Mouse (Mus musculus) heart, embryonic 16.5 days (tissue): ENCODE measurements at regions not wholly inside any gene's neighbourhood (a gene's known extent, or its start where the extent isn't known, plus 50 kb on each side); places are given as distances from the start of the nearest gene placed in this dataset.

Source experiments
- ATAC-seq: fragments of 200-750 bp; cut with Nextera tagmentation; replicated peaks from 2 replicates; pipeline ENCODE4 v1.8.0; 2017; ENCODE audit warnings: moderate number of reproducible peaks; ENCODE audit not compliant: insufficient read depth, low FRiP score; ENCODE audit errors: extremely low read depth
- H3K27ac ChIP-seq: fragments of 300-500 bp; sonication (generic); 2 replicates; pipeline ENCODE4 v1.5.1; 2014; ENCODE audit warnings: mild to moderate bottlenecking, low read length, control low read depth, moderate library complexity
- H3K27me3 ChIP-seq: fragments of 300-500 bp; sonication (generic); 2 replicates; pipeline ENCODE4 v1.6.1; 2014; ENCODE audit warnings: low read length, mixed read lengths; ENCODE audit not compliant: control insufficient read depth, insufficient read depth
- H3K36me3 ChIP-seq: fragments of 300-500 bp; sonication (generic); 2 replicates; pipeline ENCODE4 v1.6.1; 2014; ENCODE audit not compliant: control insufficient read depth, insufficient read depth
- H3K4me1 ChIP-seq: fragments of 300-500 bp; sonication (generic); 2 replicates; pipeline ENCODE4 v1.6.1; 2014; ENCODE audit warnings: low read length, mixed read lengths; ENCODE audit not compliant: control insufficient read depth, insufficient read depth
- H3K4me2 ChIP-seq: fragments of 300-500 bp; sonication (generic); 2 replicates; pipeline ENCODE4 v1.6.1; 2014; ENCODE audit warnings: low read depth, mild to moderate bottlenecking, control low read depth, low read length
- H3K4me3 ChIP-seq: fragments of 300-500 bp; sonication (generic); 2 replicates; pipeline ENCODE4 v1.5.1; 2014; ENCODE audit warnings: mild to moderate bottlenecking, control low read depth, low read length
- H3K9ac ChIP-seq: fragments of 300-500 bp; sonication (generic); 2 replicates; pipeline ENCODE4 v1.6.1; 2014; ENCODE audit warnings: low read length, control low read depth
- H3K9me3 ChIP-seq: fragments of 300-500 bp; sonication (generic); replicated peaks from 2 replicates; pipeline ENCODE4 v1.6.1; 2016; ENCODE audit warnings: low read length; ENCODE audit not compliant: control insufficient read depth
- WGBS: fragments of 180-500 bp; shearing (Covaris S2); extraction: QIAGEN DNeasy Blood & Tissue Kit; methylation state at CpG from one replicate; pipeline ENCODE4 v1.1.7; 2014; 5-methylcytosine and 5-hydroxymethylcytosine counted together

- H3K4me1 ChIP-seq: no peaks in the 10 kb centered on the region
- H3K36me3 ChIP-seq: no peaks in the 10 kb centered on the region
- 38% methylated on average over 9 of the region's 9 CpGs for WGBS
- H3K4me2 ChIP-seq: peak overlapping the region; percentile 21; the same call in 1 of the 2 replicates
- no peak overlapping the region for H3K4me3 ChIP-seq
- no peak overlapping the region for H3K9ac ChIP-seq
- H3K9me3 ChIP-seq: no peaks in the 10 kb centered on the region
- H3K27me3 ChIP-seq: no peaks in the 10 kb centered on the region
- H3K27ac ChIP-seq: no peak overlapping the region
- ATAC-seq: no peak
These were observed 1111.5 kb downstream of the Synb start for GRCm38 (mm10) chr14:68182606-68183005.

DNA sequence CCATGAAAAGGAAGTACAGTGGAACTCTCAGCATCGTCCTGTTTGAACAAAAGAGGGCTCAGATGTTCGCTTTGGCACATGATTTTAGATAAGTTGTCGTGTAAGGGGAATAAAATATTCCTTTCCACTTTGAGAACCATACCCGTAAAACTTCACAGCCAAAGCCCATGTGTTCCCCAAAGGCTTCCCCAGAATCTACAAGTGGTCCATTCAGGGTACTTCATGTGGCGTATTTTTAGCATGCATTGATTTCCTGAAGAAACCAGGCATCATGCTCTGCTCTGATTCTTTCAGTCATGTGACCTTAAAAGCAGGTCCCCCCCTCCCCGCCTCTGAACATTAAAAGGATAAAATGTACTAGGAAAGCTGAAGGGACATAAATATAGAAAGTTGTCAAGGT lies 1112.9 kb downstream of the Synb start:
- WGBS: 69% methylated on average over 6 of the region's 6 CpGs
- H3K36me3 ChIP-seq: no peaks in the 10 kb centered on the region
- no peak overlapping the region for H3K9ac ChIP-seq
- no peaks in the 10 kb centered on the region for H3K9me3 ChIP-seq
- H3K4me1 ChIP-seq: no peaks in the 10 kb centered on the region
- H3K27ac ChIP-seq: no peak overlapping the region
- H3K4me3 ChIP-seq: no peak overlapping the region
- no peak for ATAC-seq
- no peaks in the 10 kb centered on the region for H3K27me3 ChIP-seq
- H3K4me2 ChIP-seq: no peak overlapping the region
